In genomic region chr9:21798345-21799009, GRCm38 (mm10) we compare ENCODE assay signal across 8 mouse cellular contexts. TPM values are rescaled to one million over a fixed set of nuclear protein-coding genes. Genes with fewer than 3 reads are reported as not detected.
DNase-seq lines count a peak whose midpoint lies in the region; ATAC-seq lines count a peak whose summit lies in the region.

Gene Kank2 (minus strand): TSS chr9:21798744.

- peak within 1 kb of the TSS; percentile 95 for H3K4me3 ChIP-seq in heart, embryonic 13.5 days
- H3K4me3 ChIP-seq in liver, embryonic 15.5 days (replicated peaks): peak within 1 kb of the TSS; percentile 69
- peak within 1 kb of the TSS; percentile 68 for H3K4me3 ChIP-seq in neural tube, embryonic 11.5 days (ENCODE audit: low read depth, low read length)

- H3K9me3 ChIP-seq in heart, embryonic 13.5 days: no peaks in the 10 kb centered on the region
- no peaks in the 10 kb centered on the region for H3K9me3 ChIP-seq in liver, embryonic 15.5 days (replicated peaks)
- H3K9me3 ChIP-seq in neural tube, embryonic 11.5 days (ENCODE audit: control insufficient read depth, low read length): no peaks in the 10 kb centered on the region

- H3K27me3 ChIP-seq in heart, embryonic 13.5 days (replicated peaks): no peaks in the 10 kb centered on the region
- peaks cover 25% of the 10 kb centered on the region for H3K27me3 ChIP-seq in liver, embryonic 15.5 days
- H3K27me3 ChIP-seq in neural tube, embryonic 11.5 days (ENCODE audit: control insufficient read depth, insufficient read depth, low read length): no peaks in the 10 kb centered on the region

- H3K27ac ChIP-seq in heart, embryonic 13.5 days (replicated peaks): peak within 1 kb of the TSS; percentile 96
- H3K27ac ChIP-seq in liver, embryonic 15.5 days (replicated peaks): peak within 1 kb of the TSS; percentile 83
- H3K27ac ChIP-seq in neural tube, embryonic 11.5 days (ENCODE audit: low read depth, low read length): peak within 1 kb of the TSS; percentile 39; the same call in 1 of the 2 replicates

- H3K9ac ChIP-seq in heart, embryonic 13.5 days: peak within 1 kb of the TSS; percentile 98
- peak within 1 kb of the TSS; percentile 64 for H3K9ac ChIP-seq in liver, embryonic 15.5 days
- peak within 1 kb of the TSS; percentile 66 for H3K9ac ChIP-seq in neural tube, embryonic 11.5 days (ENCODE audit: low read length)

- peaks cover 48% of the 10 kb centered on the region for H3K4me1 ChIP-seq in heart, embryonic 13.5 days
- H3K4me1 ChIP-seq in liver, embryonic 15.5 days (replicated peaks): peaks cover 43% of the 10 kb centered on the region
- H3K4me1 ChIP-seq in neural tube, embryonic 11.5 days (ENCODE audit: control insufficient read depth, insufficient read depth, low read length): peaks cover 6% of the 10 kb centered on the region; the same call in 1 of the 2 replicates

- peak; percentile 82 for DNase-seq in CD4-positive, CD25-positive, alpha-beta regulatory T cell, adult 2 months (ENCODE audit: low read depth, low spot score)
- DNase-seq in brain, adult 2 months (ENCODE audit: low read depth, low spot score): peak; percentile 67
- peak; percentile 96 for DNase-seq in kidney, postnatal 10 days
- peak; percentile 89 for DNase-seq in neural tube, embryonic 11.5 days (ENCODE audit: low spot score)
- DNase-seq in testis, postnatal 10 days (ENCODE audit: low spot score): peak; percentile 98

- under 1% methylated on average over 52 of the region's 52 CpGs for WGBS in heart, embryonic 13.5 days
- WGBS in liver, embryonic 15.5 days (ENCODE audit: insufficient replicate concordance): under 1% methylated on average over 52 of the region's 52 CpGs
- WGBS in neural tube, embryonic 11.5 days: under 1% methylated on average over 52 of the region's 52 CpGs

- peaks cover 57% of the 10 kb centered on the region for H3K36me3 ChIP-seq in heart, embryonic 13.5 days
- peaks cover 20% of the 10 kb centered on the region for H3K36me3 ChIP-seq in liver, embryonic 15.5 days (replicated peaks)
- H3K36me3 ChIP-seq in neural tube, embryonic 11.5 days (ENCODE audit: control insufficient read depth, insufficient read depth, low read length): peaks cover 7% of the 10 kb centered on the region

- ATAC-seq in erythroid progenitor cell, adult 5-6 weeks (replicated peaks; ENCODE audit: low FRiP score, poor library complexity, severe bottlenecking): peak; percentile 72
- ATAC-seq in heart, embryonic 13.5 days (ENCODE audit: extremely low read depth, insufficient number of reproducible peaks, low FRiP score, low TSS enrichment): peak; percentile 81
- peak; percentile 74 for ATAC-seq in liver, embryonic 15.5 days (ENCODE audit: insufficient read depth)
- peak; percentile 82 for ATAC-seq in neural tube, embryonic 11.5 days (ENCODE audit: insufficient read depth, low FRiP score, low TSS enrichment)

- H3K4me2 ChIP-seq in heart, embryonic 13.5 days: peak within 1 kb of the TSS; percentile 73
- H3K4me2 ChIP-seq in liver, embryonic 15.5 days: peak within 1 kb of the TSS; percentile 86
- peak within 1 kb of the TSS; percentile 90 for H3K4me2 ChIP-seq in neural tube, embryonic 11.5 days (ENCODE audit: low read depth)

RNA-seq across cellular contexts. Expression of gene Kank2, which starts in this region (rescaled TPM):
- total RNA-seq in erythroid progenitor cell, adult 5-6 weeks (2015; ENCODE audit: low replicate concordance): not detected in 2 replicates
- total RNA-seq in erythroid progenitor cell, adult 5-6 weeks (2017; ENCODE audit: low replicate concordance): 0.51 TPM in 1 of 2 replicates, not detected in the other
- polyA plus RNA-seq in heart, embryonic 13.5 days (2015; fragmentation: Nextera tagmentation; extraction: Ambion mirVana): 16.0 and 16.9 TPM in 2 replicates
- 4.8 and 5.5 TPM in 2 replicates for polyA plus RNA-seq in liver, embryonic 15.5 days (2015; fragmentation: Nextera tagmentation; extraction: Ambion mirVana)
- 3.7 and 4.5 TPM in 2 replicates for polyA plus RNA-seq in neural tube, embryonic 11.5 days (2014; fragmentation: Nextera tagmentation; extraction: Ambion mirVana)

Comparison
In these comparisons a context has a peak if more than half of its experiments do, and no peak if none do; other contexts are left out.
1. Peak in every context shown above with its lines: DNase-seq, ATAC-seq, H3K4me3 ChIP-seq and H3K27ac ChIP-seq.
2. Peak in ATAC-seq in erythroid progenitor cell, adult 5-6 weeks; RNA of the gene not detected or under 1 TPM.
3. H3K27ac ChIP-seq: peak in every context shown above with its lines; median percentile 96 in heart, embryonic 13.5 days; 83 in liver, embryonic 15.5 days; 39 in neural tube, embryonic 11.5 days.